Mouse (Mus musculus): ENCODE measurements around the gene Irf2. TPM values are rescaled to one million over a fixed set of nuclear protein-coding genes. Genes with fewer than 3 reads are reported as not detected.

The Irf2 gene
- total RNA-seq, 2 experiments from 2014 or later, result 56.2 to 62.9 TPM

- DNase-seq (ENCODE audit: low spot score in 2 of 2), result no peak
Observed at GRCm38 (mm10) chr8:46755731-46756333, 16.3 kb downstream of the Irf2 start.

GRCm38 (mm10) chr8:46757613-46758012 is 18.1 kb downstream of the Irf2 start:
- DNase-seq (ENCODE audit: low spot score in 2 of 2), result no peak

GRCm38 (mm10) chr8:46758131-46758530 is 18.6 kb downstream of the Irf2 start:
- DNase-seq (ENCODE audit: low spot score in 2 of 2), result no peak

GRCm38 (mm10) chr8:46758676-46759075 is 19.1 kb downstream of the Irf2 start:
- no peak for DNase-seq (ENCODE audit: low spot score in 2 of 2)

- DNase-seq (ENCODE audit: low spot score in 2 of 2), result no peak
Observed at GRCm38 (mm10) chr8:46759562-46759961, 20.0 kb downstream of the Irf2 start.

- DNase-seq (ENCODE audit: low spot score in 2 of 2), result no peak
Observed at GRCm38 (mm10) chr8:46760701-46761100, 21.2 kb downstream of the Irf2 start.

GRCm38 (mm10) chr8:46761454-46761853 is 21.9 kb downstream of the Irf2 start:
- DNase-seq (ENCODE audit: low spot score in 2 of 2), result no peak

GRCm38 (mm10) chr8:46769408-46770180 is 30.1 kb downstream of the Irf2 start:
- no peak for DNase-seq (ENCODE audit: low spot score in 2 of 2)

GRCm38 (mm10) chr8:46770905-46771516 is 31.5 kb downstream of the Irf2 start:
- DNase-seq (ENCODE audit: low spot score in 2 of 2), result no peak

GRCm38 (mm10) chr8:46772801-46773200 is 33.3 kb downstream of the Irf2 start:
- no peak for DNase-seq (ENCODE audit: low spot score in 2 of 2)

- DNase-seq (ENCODE audit: low spot score in 2 of 2), result no peak
Observed at GRCm38 (mm10) chr8:46777760-46778460, 38.4 kb downstream of the Irf2 start.

- no peak for DNase-seq (ENCODE audit: low spot score in 2 of 2)
Observed at GRCm38 (mm10) chr8:46781067-46781657, 41.6 kb downstream of the Irf2 start.

GRCm38 (mm10) chr8:46782254-46782653 is 42.7 kb downstream of the Irf2 start:
- DNase-seq (ENCODE audit: low spot score in 2 of 2), result no peak

- no peak for DNase-seq (ENCODE audit: low spot score in 2 of 2)
Observed at GRCm38 (mm10) chr8:46785070-46785469, 45.5 kb downstream of the Irf2 start.

- no peak for DNase-seq (ENCODE audit: low spot score in 2 of 2)
Observed at GRCm38 (mm10) chr8:46785926-46786325, 46.4 kb downstream of the Irf2 start.

- DNase-seq (ENCODE audit: low spot score in 2 of 2), result no peak
Observed at GRCm38 (mm10) chr8:46789091-46789881, 49.8 kb downstream of the Irf2 start.

GRCm38 (mm10) chr8:46791664-46792371 is 52.3 kb downstream of the Irf2 start:
- no peak for DNase-seq (ENCODE audit: low spot score in 2 of 2)

GRCm38 (mm10) chr8:46792653-46793052 is 53.1 kb downstream of the Irf2 start:
- DNase-seq (ENCODE audit: low spot score in 2 of 2), result no peak

- no peak for DNase-seq (ENCODE audit: low spot score in 2 of 2)
Observed at GRCm38 (mm10) chr8:46793248-46793647, 53.7 kb downstream of the Irf2 start.

GRCm38 (mm10) chr8:46794317-46794716 is 54.8 kb downstream of the Irf2 start:
- DNase-seq (ENCODE audit: low spot score in 2 of 2), result no peak
